Mouse (Mus musculus) embryonic facial prominence, embryonic 11.5 days (tissue): ENCODE results near the gene Gse1. TPM values are rescaled to one million over a fixed set of nuclear protein-coding genes. Genes with fewer than 3 reads are reported as not detected.

Experiments
- ATAC-seq: fragments of 200-750 bp; cut with Nextera tagmentation; replicated peaks from 2 replicates; pipeline ENCODE4 v1.8.0; 2017; ENCODE audit warnings: low read depth; ENCODE audit not compliant: insufficient number of reproducible peaks, low FRiP score, low TSS enrichment
- DNase-seq: peaks from one replicate; pipeline ENCODE4 v3.0.0-alpha.2; 2015; ENCODE audit warnings: low spot score
- H3K27ac ChIP-seq: fragments of 300-500 bp; sonication (generic); replicated peaks from 2 replicates; pipeline ENCODE4 v1.5.1; 2014; ENCODE audit warnings: mild to moderate bottlenecking, low read depth, low read length, control low read depth
- H3K27me3 ChIP-seq: fragments of 300-500 bp; sonication (generic); 2 replicates; pipeline ENCODE4 v1.6.1; 2014; ENCODE audit warnings: mild to moderate bottlenecking, low read length, moderate library complexity, mixed read lengths; ENCODE audit not compliant: control insufficient read depth, insufficient read depth
- H3K36me3 ChIP-seq: fragments of 300-500 bp; sonication (generic); replicated peaks from 2 replicates; pipeline ENCODE4 v1.6.1; 2014; ENCODE audit warnings: low read depth, mild to moderate bottlenecking, low read length, moderate library complexity, mixed read lengths; ENCODE audit not compliant: control insufficient read depth, insufficient read depth
- H3K4me1 ChIP-seq: fragments of 300-500 bp; sonication (generic); 2 replicates; pipeline ENCODE4 v1.6.1; 2014; ENCODE audit warnings: low read length, mixed read lengths; ENCODE audit not compliant: control insufficient read depth, insufficient read depth
- H3K4me2 ChIP-seq: fragments of 300-500 bp; sonication (generic); 2 replicates; pipeline ENCODE4 v1.6.1; 2014; ENCODE audit warnings: low read depth, mild to moderate bottlenecking, control low read depth, low read length, moderate library complexity
- H3K4me3 ChIP-seq: fragments of 300-500 bp; sonication (generic); 2 replicates; pipeline ENCODE4 v1.5.1; 2014; ENCODE audit warnings: low read depth, low read length, control low read depth
- H3K9ac ChIP-seq: fragments of 300-500 bp; sonication (generic); replicated peaks from 2 replicates; pipeline ENCODE4 v1.6.1; 2014; ENCODE audit warnings: mild to moderate bottlenecking, control low read depth, low read length
- H3K9me3 ChIP-seq: fragments of 300-500 bp; sonication (generic); replicated peaks from 2 replicates; pipeline ENCODE4 v1.6.1; 2016; ENCODE audit warnings: mild to moderate bottlenecking, low read length, inconsistent platforms, mixed read lengths; ENCODE audit not compliant: control insufficient read depth
- WGBS: fragments of 180-500 bp; shearing (Covaris S2); extraction: QIAGEN DNeasy Blood & Tissue Kit; methylation state at CpG from one replicate; pipeline ENCODE4 v1.1.7; 2014; 5-methylcytosine and 5-hydroxymethylcytosine counted together
- polyA plus RNA-seq: library from polyadenylated mRNA; unstranded; fragments of >200 nt; fragmentation: Nextera tagmentation; extraction: Ambion mirVana; gene quantifications from 2 replicates; pipeline ENCODE4 v1.2.1, GENCODE M21; 2014

Gene Gse1
- polyA plus RNA-seq, 1 experiment from 2014 or later: 8.1 TPM

- H3K27ac ChIP-seq: no peak overlapping the region
- ATAC-seq (no peak), DNase-seq (no peak)
- H3K4me1 ChIP-seq: no peaks in the 10 kb centered on the region
- 81% methylated on average over 6 of the region's 7 CpGs for WGBS
- no peak overlapping the region for H3K4me2 ChIP-seq
- no peaks in the 10 kb centered on the region for H3K27me3 ChIP-seq
- no peaks in the 10 kb centered on the region; the same call in 1 of the 2 replicates for H3K9me3 ChIP-seq
- H3K36me3 ChIP-seq: no peaks in the 10 kb centered on the region; the same call in none of the 2 replicates
- H3K9ac ChIP-seq: no peak overlapping the region
- H3K4me3 ChIP-seq: no peak overlapping the region
Observed at GRCm38 (mm10) chr8:120248031-120248430, 19.8 kb downstream of the Gse1 start.

GRCm38 (mm10) chr8:120248451-120248850 lies 20.2 kb downstream of the Gse1 start:
- no peak overlapping the region for H3K27ac ChIP-seq
- H3K4me3 ChIP-seq: no peak overlapping the region
- no peaks in the 10 kb centered on the region; the same call in 1 of the 2 replicates for H3K9me3 ChIP-seq
- H3K9ac ChIP-seq: no peak overlapping the region
- H3K4me2 ChIP-seq: no peak overlapping the region
- H3K36me3 ChIP-seq: no peaks in the 10 kb centered on the region; the same call in none of the 2 replicates
- DNase-seq: no peak
- no peak for ATAC-seq
- no peaks in the 10 kb centered on the region for H3K4me1 ChIP-seq
- no peaks in the 10 kb centered on the region for H3K27me3 ChIP-seq
- 95% methylated on average over 4 of the region's 4 CpGs for WGBS

- Histone ChIP-seq H3K27ac (no peak overlapping the region), H3K9ac (no peak overlapping the region), H3K4me1 (no peaks in the 10 kb centered on the region), H3K4me2 (no peak overlapping the region), H3K9me3 (no peaks in the 10 kb centered on the region), H3K36me3 (no peaks in the 10 kb centered on the region), H3K27me3 (no peaks in the 10 kb centered on the region), H3K4me3 (no peak overlapping the region)
- ATAC-seq: no peak
- 79% methylated on average over 9 of the region's 9 CpGs for WGBS
- DNase-seq: no peak
Observed at GRCm38 (mm10) chr8:120249800-120250336, 21.6 kb downstream of the Gse1 start.

- DNase-seq: no peak
- no peak overlapping the region for H3K4me3 ChIP-seq
- H3K4me1 ChIP-seq: no peaks in the 10 kb centered on the region
- 71% methylated on average over 16 of the region's 16 CpGs for WGBS
- no peak for ATAC-seq
- H3K27me3 ChIP-seq: no peaks in the 10 kb centered on the region
- H3K36me3 ChIP-seq: no peaks in the 10 kb centered on the region
- no peak overlapping the region for H3K27ac ChIP-seq
- no peak overlapping the region for H3K9ac ChIP-seq
- no peak overlapping the region for H3K4me2 ChIP-seq
- no peaks in the 10 kb centered on the region for H3K9me3 ChIP-seq
Observed at GRCm38 (mm10) chr8:120250750-120251410, 22.6 kb downstream of the Gse1 start.

DNA sequence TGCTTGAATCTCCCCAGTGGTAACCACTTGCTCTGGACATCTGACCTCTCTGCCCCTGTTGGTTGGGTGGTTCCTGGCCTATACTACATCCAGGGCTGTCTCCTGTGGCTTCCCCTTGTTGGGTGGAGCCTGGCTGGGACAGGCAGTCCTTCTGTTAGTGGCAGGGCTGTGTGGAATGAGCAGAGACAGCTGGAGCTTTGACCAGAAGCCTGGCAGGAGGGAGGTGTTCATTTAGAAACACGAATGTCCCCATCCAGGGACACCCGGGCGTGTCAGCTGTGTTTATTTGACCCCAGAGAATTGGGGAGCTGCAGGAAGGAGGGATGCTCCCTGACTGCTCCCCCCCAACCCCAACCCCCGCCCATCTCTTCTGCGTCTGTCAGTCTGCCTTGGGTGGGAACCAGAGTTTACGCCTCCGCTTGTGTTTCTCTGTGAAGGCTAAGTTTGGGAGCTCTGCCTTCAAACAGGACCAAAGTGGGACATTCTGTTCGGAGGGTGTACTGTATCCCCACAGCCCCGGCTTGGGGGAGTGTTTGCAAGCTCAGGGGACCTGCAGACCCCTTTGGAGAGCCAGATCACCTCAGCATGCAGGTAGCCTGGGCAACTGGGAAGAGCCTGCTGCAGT lies 23.3 kb downstream of the Gse1 start:
- Histone ChIP-seq H3K4me2 (no peak overlapping the region), H3K9me3 (no peaks in the 10 kb centered on the region), H3K36me3 (no peaks in the 10 kb centered on the region), H3K4me3 (no peak overlapping the region), H3K9ac (no peak overlapping the region), H3K27me3 (no peaks in the 10 kb centered on the region), H3K27ac (no peak overlapping the region), H3K4me1 (no peaks in the 10 kb centered on the region)
- DNase-seq (no peak), ATAC-seq (no peak)
- 77% methylated on average over 9 of the region's 9 CpGs for WGBS

DNA sequence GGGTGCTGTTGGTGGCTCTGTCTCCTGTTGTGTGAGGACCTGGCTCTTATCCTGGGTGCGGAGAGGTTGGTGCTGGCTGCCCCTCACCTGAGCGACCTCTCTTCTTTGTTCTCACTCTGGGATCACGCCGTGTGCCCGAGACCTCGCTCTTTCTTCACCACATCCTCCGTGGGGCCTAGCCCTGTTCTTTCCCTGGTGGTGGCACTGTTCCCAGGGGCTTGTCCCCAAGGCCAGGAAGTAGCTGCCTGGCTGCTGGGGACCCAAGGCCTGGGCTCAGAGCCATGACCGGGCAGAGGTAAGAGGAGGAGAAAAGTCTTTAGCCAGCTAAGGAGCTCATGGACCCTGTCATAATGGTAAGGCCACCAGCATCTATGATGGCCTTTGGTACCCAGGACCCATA lies 25.4 kb downstream of the Gse1 start:
- Histone ChIP-seq H3K36me3 (no peaks in the 10 kb centered on the region), H3K4me1 (no peaks in the 10 kb centered on the region; the same call in 1 of the 2 replicates), H3K4me3 (no peak overlapping the region), H3K9me3 (no peaks in the 10 kb centered on the region), H3K27me3 (no peaks in the 10 kb centered on the region), H3K9ac (no peak overlapping the region), H3K4me2 (no peak overlapping the region), H3K27ac (no peak overlapping the region)
- no peak for DNase-seq
- WGBS: 86% methylated on average over 8 of the region's 8 CpGs
- ATAC-seq: no peak

DNA sequence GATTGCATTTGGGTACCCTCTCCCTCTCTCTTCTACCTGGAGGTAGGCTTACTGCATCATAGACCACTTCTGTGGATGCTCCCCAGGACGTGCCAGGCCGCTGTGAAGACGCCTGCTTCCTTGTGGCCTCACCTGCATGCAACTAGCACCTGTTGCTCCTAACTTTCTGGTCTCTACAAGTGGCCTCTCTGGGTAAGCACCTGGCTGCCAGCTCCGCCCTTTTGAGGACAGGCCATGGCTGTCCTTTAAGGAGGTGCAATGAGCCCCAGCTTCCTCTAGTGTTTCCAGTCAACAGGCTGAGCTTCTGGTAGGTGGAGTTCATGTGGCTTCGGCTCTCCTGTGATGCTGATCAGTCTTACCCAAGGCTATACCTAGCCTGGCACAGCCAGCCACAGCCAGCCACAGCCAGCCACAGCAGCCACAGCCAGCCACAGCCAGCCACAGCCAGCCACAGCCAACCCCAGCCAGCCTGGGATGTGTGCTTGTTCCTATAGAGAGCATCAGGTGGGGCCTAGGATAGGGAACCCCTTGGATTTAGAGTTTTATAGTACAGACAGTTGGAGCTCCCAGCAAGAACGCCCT lies 27.2 kb downstream of the Gse1 start:
- H3K4me2 ChIP-seq: no peak overlapping the region
- ATAC-seq (no peak), DNase-seq (no peak)
- H3K9me3 ChIP-seq: no peaks in the 10 kb centered on the region
- H3K9ac ChIP-seq: no peak overlapping the region
- H3K4me1 ChIP-seq: peaks cover 4% of the 10 kb centered on the region
- no peaks in the 10 kb centered on the region for H3K27me3 ChIP-seq
- no peak overlapping the region for H3K27ac ChIP-seq
- no peak overlapping the region for H3K4me3 ChIP-seq
- WGBS: 84% methylated on average over 6 of the region's 6 CpGs
- no peaks in the 10 kb centered on the region for H3K36me3 ChIP-seq

- no peak overlapping the region; the same call in 1 of the 2 replicates for H3K9ac ChIP-seq
Observed at GRCm38 (mm10) chr8:120256958-120257357, 28.7 kb downstream of the Gse1 start.

More at GRCm38 (mm10) chr8:120256958-120257357, 28.7 kb downstream of the Gse1 start:
- H3K9me3 ChIP-seq: no peaks in the 10 kb centered on the region
- no peak overlapping the region for H3K27ac ChIP-seq
- WGBS: 49% methylated on average over 6 of the region's 6 CpGs
- no peaks in the 10 kb centered on the region for H3K27me3 ChIP-seq
- H3K36me3 ChIP-seq: no peaks in the 10 kb centered on the region
- no peak for ATAC-seq
- DNase-seq: no peak
- peaks cover 15% of the 10 kb centered on the region for H3K4me1 ChIP-seq
- H3K4me3 ChIP-seq: no peak overlapping the region
- no peak overlapping the region for H3K4me2 ChIP-seq
